Mouse (Mus musculus) layer of hippocampus, postnatal 36 days (tissue): ENCODE measurements around the gene Ntrk2. TPM values are rescaled to one million over a fixed set of nuclear protein-coding genes. Genes with fewer than 3 reads are reported as not detected.

Source experiments
- DNase-seq, 2 experiments: peaks; one replicate each; pipeline ENCODE4 v3.0.0; 2022
- total RNA-seq, 2 experiments: library from RNA; stranded (reverse); gene quantifications; 2 replicates each; pipeline ENCODE4 v1.2.3; 2021

The Ntrk2 gene
- total RNA-seq, result 100 to 1,000 TPM; 321 to 331 TPM

- DNase-seq, result peak; percentile 90 to 92
Measured at GRCm38 (mm10) chr13:58806397-58806892, at the start of gene Ntrk2. Gene Ntrk2, plus strand, starts transcription at chr13:58806569.

- no peak for DNase-seq
Measured at GRCm38 (mm10) chr13:58761003-58761630, 45.3 kb upstream of the Ntrk2 start.

- DNase-seq, result no peak
Measured at GRCm38 (mm10) chr13:58768258-58768657, 38.1 kb upstream of the Ntrk2 start.

- no peak for DNase-seq
Measured at GRCm38 (mm10) chr13:58769438-58769837, 36.9 kb upstream of the Ntrk2 start.

- DNase-seq, result no peak
Measured at GRCm38 (mm10) chr13:58779261-58779660, 27.1 kb upstream of the Ntrk2 start.

- no peak for DNase-seq
Measured at GRCm38 (mm10) chr13:58786476-58786875, 19.9 kb upstream of the Ntrk2 start.

- DNase-seq, result no peak
Measured at GRCm38 (mm10) chr13:58790741-58791140, 15.6 kb upstream of the Ntrk2 start.

GRCm38 (mm10) chr13:58797386-58797785 is 9.0 kb upstream of the Ntrk2 start:
- no peak for DNase-seq

GRCm38 (mm10) chr13:58801291-58801690 is 5.1 kb upstream of the Ntrk2 start:
- no peak for DNase-seq

GRCm38 (mm10) chr13:58803882-58804281 is 2.5 kb upstream of the Ntrk2 start:
- no peak for DNase-seq

- no peak for DNase-seq
Measured at GRCm38 (mm10) chr13:58805833-58806232, 536 bp upstream of the Ntrk2 start.

GRCm38 (mm10) chr13:58806896-58807628 is 693 bp downstream of the Ntrk2 start:
- DNase-seq, result no peak

GRCm38 (mm10) chr13:58807629-58808363 is 1.4 kb downstream of the Ntrk2 start:
- DNase-seq, result peak; percentile 86 to 89

GRCm38 (mm10) chr13:58808381-58808821 is 2.0 kb downstream of the Ntrk2 start:
- DNase-seq, result peak; percentile 76 to 82

- DNase-seq, result peak; percentile 56 to 63
Measured at GRCm38 (mm10) chr13:58809930-58810329, 3.6 kb downstream of the Ntrk2 start.

- DNase-seq, result no peak
Measured at GRCm38 (mm10) chr13:58824752-58825151, 18.4 kb downstream of the Ntrk2 start.

GRCm38 (mm10) chr13:58826356-58827197 is 20.2 kb downstream of the Ntrk2 start:
- DNase-seq, result no peak

- no peak for DNase-seq
Measured at GRCm38 (mm10) chr13:58831999-58832398, 25.6 kb downstream of the Ntrk2 start.

- no peak for DNase-seq
Measured at GRCm38 (mm10) chr13:58834726-58835125, 28.4 kb downstream of the Ntrk2 start.

- DNase-seq, result no peak
Measured at GRCm38 (mm10) chr13:58836891-58837290, 30.5 kb downstream of the Ntrk2 start.

GRCm38 (mm10) chr13:58838110-58838509 is 31.7 kb downstream of the Ntrk2 start:
- DNase-seq, result peak in 1 of 2 experiments; percentile 31

- DNase-seq, result peak; percentile 24 to 41
Measured at GRCm38 (mm10) chr13:58840731-58841359, 34.5 kb downstream of the Ntrk2 start.
